Mouse (Mus musculus) lung, postnatal 14 days (tissue): ENCODE measurements around the gene Zfr.

ENCODE experiments used
- DNase-seq: peaks from one replicate; pipeline ENCODE4 v3.0.0; 2021

Gene Zfr

DNA sequence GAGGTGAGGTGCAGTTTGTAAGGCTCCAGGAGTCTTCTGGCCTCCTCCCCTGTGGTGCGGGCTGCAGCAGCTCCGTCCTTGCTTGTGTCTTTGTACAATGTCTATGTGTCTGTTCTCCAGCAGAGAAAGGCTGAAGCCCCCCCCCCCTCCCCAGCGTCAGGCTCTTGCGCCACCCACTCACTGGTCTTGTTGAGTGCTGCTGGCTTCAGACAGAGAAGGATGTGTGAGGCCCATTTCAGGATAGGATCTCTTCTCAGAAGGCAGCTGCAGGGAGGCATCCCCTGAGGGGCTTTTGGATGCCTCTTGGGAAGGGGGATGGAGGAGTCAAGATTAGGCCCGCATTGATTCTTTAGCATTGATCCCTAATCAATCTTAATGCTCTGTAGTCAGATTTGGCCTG is 100.2 kb downstream of the Zfr start:
- DNase-seq: no peak

- no peak for DNase-seq
Observed at GRCm38 (mm10) chr15:12218583-12219382, 101.2 kb downstream of the Zfr start.

- no peak for DNase-seq
Observed at GRCm38 (mm10) chr15:12221131-12221530, 103.5 kb downstream of the Zfr start.

- DNase-seq: no peak
Observed at GRCm38 (mm10) chr15:12222564-12223302, 105.1 kb downstream of the Zfr start.

DNA sequence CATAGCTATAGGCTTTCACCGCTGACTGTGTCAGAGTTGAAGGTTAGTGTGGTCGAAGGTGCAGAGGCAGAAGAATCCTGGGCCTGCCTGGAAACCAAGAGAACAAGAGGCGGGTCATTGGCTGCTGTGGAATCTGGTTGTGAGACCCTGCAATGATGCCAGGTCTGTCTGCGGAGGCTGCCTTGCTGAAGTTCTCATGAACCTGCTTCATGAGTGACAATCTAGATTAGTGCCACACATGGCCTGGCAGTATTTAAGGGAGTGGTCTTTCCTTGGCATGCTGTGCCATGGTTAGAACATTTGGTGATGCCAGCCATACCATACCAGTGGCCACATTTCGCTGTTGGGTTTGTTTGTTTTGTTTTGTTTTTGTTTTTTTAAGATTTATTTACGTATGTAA is 105.8 kb downstream of the Zfr start:
- no peak for DNase-seq

GRCm38 (mm10) chr15:12224239-12224638 is 106.6 kb downstream of the Zfr start:
- DNase-seq: no peak

DNA sequence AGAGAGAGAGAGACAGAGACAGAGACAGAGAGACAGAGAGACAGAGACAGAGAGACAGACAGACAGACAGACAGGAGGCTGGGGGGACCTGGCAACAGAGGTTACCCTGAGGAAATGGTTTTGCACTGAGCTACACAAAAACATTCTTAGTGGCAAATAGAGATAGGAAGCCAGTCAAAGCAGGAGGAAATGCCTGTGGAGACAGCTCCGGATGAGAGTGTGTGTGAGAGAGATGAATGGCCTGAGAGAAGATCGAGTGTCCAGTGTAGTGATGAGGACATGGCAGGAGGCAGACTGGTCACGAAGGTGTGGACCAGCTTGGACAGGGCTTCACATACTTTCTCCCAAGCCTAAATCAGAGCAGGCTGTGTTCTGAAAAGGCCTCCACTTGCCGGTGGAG is 107.4 kb downstream of the Zfr start:
- DNase-seq: no peak

GRCm38 (mm10) chr15:12226908-12227307 is 109.3 kb downstream of the Zfr start:
- no peak for DNase-seq

DNA sequence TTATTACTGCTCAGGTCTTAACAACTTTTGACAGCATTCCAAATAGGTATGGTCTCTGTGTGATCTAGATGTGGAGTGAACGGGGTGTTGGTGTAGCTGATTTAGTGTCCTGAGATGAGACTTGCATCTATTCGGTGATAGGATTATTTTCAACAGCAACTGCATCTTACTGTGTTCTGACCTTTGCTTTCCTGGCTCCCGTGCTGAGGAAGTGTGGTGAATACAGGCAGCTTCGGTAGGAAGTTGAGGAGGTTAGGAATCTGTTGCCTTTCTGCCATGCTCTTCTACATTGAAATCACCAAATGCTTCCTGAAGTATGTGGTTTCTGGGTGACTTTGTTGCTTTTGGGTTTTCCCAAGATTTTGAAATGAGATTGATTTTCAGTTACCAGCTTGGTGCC is 109.7 kb downstream of the Zfr start:
- DNase-seq: no peak

- no peak for DNase-seq
Observed at GRCm38 (mm10) chr15:12229603-12230242, 112.1 kb downstream of the Zfr start.

- no peak for DNase-seq
Observed at GRCm38 (mm10) chr15:12230243-12230935, 112.8 kb downstream of the Zfr start.

DNA sequence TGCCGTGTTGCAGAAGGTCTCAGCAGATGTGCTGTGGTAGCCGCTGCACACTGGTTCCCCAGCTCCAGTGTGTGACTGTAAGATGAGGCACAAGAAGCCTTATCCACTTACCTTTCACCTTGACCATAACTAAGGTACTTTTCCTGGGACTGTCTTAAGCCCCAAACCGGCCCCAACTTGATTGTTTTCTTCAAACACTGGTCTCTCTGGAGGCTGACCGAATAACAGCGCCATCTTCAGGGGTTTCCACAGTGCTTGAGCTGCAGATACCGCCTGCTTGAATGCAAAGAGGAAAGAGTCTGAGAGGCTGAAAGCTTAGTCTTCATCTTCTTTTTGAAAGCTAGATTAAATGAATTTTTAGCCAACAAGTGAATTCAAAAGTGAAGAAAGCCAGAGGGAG is 113.8 kb downstream of the Zfr start:
- DNase-seq: no peak

- peak; percentile 42 for DNase-seq
Observed at GRCm38 (mm10) chr15:12232429-12232828, 114.8 kb downstream of the Zfr start.

- DNase-seq: no peak
Observed at GRCm38 (mm10) chr15:12233021-12233420, 115.4 kb downstream of the Zfr start.
